Mouse (Mus musculus): ENCODE results near the gene Spef1. TPM values are rescaled to one million over a fixed set of nuclear protein-coding genes. Genes with fewer than 3 reads are reported as not detected.

Gene Spef1
- polyA plus RNA-seq, 2 experiments from 2014 or later: 0.34 to 0.79 TPM

GRCm38 (mm10) chr2:131140533-131140905 is 46.6 kb downstream of the Spef1 start:
- no peak for ATAC-seq

DNA sequence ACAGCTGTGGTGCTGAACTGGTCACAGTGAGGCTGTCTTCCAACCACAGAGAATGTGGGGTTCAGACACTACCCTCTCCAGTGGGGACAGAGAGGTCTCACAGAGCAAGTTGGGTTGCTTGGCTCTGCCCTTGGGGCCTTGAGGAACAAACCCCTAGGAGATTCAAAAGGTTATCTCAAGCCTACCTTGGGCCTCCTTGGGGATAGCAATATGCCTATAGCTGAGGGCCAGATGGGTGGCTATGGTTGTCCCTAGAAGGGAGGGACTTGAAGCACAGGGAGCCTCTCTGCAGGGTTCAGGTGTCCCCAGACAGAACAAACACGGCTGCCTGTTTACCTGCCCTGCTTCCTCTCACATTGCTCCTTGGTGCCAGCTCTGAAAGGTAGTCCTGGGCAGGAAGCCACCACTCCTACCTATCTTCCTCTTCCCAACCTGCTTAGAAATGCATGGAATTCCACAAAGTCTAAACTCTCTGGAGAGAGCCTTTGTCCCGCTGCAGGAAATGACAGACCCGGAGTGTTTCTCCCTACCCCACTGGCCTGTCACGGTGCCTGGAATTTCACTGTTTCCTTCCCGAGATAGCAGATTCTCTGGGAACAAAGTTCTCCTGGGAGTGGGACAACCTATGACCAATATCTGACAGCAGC is 47.1 kb downstream of the Spef1 start:
- no peak for ATAC-seq

GRCm38 (mm10) chr2:131139287-131139686 is 47.8 kb downstream of the Spef1 start:
- ATAC-seq: no peak

- no peak for ATAC-seq
These were observed 48.3 kb downstream of the Spef1 start for GRCm38 (mm10) chr2:131138760-131139159.

- ATAC-seq: no peak
These were observed 48.8 kb downstream of the Spef1 start for GRCm38 (mm10) chr2:131138296-131138695.

- ATAC-seq: no peak
These were observed 51.5 kb downstream of the Spef1 start for GRCm38 (mm10) chr2:131135521-131136139.

DNA sequence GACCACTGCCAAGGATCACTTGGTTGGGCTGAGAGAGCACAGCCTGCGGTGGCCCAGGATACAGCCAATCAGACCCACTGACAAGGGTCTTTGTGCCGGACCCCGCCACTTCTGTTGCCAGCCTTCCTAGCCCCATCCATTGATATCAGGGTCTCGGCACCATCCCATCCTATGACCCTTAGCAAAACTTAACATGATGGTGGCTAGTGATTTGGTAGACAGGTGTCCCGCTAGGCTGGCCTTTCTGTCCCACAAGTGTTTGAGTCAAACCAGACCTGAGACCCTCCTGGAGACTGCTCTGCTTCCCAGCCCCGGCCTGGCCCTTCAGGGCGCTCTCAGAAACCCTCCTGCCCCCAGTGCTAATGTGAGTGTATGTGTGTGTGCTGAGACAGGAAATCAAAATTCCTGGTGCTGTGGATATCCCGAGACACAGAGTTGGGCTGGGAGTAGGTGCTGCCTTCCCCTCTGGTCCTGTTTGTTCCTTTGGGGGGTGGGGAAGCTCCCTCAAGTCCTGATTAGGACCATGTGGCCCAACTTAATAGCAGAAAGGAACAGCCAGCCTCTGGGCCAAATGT is 52.2 kb downstream of the Spef1 start:
- ATAC-seq: no peak

GRCm38 (mm10) chr2:131134381-131134780 is 52.7 kb downstream of the Spef1 start:
- no peak for ATAC-seq

- no peak for ATAC-seq
These were observed 54.0 kb downstream of the Spef1 start, which contains the start of gene Gm11037 for GRCm38 (mm10) chr2:131132930-131133547. TSS of gene Gm11037 (plus strand) at chr2:131133497.

DNA sequence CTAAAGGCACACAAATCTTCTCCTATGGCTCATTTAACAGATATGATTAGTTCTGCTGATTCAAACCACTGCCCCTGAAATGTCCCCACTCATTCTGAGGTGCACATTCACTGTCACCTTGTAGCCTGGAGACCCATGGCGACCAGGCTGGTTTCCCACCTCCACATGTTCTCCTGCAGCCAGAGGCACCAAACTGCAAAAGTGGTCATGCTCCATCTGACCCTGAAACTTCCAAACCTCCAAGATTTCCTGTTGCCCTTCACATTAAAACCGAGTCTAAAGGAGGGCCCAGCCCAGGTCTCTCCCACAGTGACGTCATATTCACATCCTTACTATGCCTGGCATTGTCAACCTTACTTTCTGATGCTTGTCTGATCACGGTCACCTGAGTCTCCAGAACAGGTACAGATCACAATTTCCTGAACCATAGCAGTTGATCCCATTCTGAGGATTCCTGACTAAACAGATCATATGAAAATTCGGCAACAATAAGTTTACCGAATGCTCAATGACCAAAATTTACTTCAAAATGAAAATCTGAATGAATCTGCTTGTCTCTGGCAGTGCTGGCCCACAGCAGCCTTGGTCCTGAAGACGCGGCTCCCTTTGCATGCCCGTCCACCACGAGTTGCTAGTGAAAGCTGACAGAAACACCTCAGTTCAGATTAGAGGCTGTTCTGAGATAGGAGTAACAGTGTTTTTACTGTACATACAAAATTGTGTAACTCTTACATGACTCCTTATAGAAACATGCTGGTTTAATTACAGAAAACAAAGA is 54.8 kb downstream of the Spef1 start:
- no peak for ATAC-seq

- ATAC-seq: no peak
These were observed 56.2 kb downstream of the Spef1 start for GRCm38 (mm10) chr2:131130849-131131248.

- ATAC-seq: no peak
These were observed 57.2 kb downstream of the Spef1 start for GRCm38 (mm10) chr2:131129836-131130235.

DNA sequence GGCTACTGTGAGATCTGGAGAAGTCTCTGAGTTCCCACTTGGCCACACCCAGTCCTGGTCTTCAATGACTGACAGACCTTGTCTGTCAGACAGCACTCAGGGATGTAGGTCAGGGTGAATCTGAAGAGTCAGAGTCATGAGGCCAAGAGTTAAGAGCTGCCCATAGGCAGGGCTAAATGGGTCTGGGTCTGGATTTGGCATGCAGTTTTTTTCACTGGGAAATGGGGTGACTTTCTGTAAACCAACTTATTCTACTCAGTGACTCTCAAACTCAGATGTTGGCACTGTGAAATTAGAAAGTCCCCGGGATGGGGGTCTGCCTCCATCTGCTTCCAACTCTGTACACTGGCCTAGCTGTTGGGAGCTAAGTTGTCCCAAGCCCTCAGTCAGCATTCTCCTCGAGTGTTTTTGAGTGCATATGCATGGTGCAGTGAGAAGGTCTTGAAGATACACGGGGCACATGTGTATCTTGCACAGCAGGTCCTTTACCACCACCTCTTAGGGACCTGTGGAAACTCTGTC is 58.4 kb downstream of the Spef1 start:
- ATAC-seq: no peak

- no peak for ATAC-seq
These were observed 58.9 kb downstream of the Spef1 start for GRCm38 (mm10) chr2:131128211-131128610.

DNA sequence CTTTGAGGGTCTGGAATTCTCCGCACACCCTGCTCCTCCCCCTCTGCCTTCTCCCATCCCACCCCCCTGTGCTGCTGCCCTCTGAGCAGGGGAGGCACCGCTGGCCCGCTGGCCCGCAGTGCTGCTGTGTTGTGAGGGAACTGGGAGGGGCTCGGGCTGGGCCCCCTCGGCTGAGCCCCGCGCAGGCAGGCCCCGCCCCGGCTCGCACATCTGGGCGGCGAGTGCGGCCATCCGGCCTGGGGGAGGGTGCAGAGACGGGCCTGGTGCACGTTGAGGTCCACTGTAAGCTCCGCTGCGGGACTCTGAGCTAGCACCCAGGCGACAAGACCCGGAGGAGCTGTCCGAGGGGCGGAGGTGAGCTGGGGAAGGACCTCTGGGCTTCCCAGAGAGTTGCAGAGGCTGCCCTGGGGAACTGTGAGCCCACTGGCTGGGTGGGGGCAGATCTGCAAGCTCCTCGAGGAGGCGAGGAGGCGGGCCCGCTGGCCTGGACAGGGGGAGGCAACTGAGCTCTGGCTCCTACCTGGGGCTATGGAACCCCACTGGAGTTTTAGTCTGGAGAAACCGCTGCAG is 59.8 kb downstream of the Spef1 start, which contains the start of gene Hspa12b:
Gene Hspa12b, plus strand, starts transcription at position 120 of the 570 bp plus-strand sequence.
- no peak for ATAC-seq

- ATAC-seq: no peak
These were observed 60.9 kb downstream of the Spef1 start for GRCm38 (mm10) chr2:131125964-131126815.

DNA sequence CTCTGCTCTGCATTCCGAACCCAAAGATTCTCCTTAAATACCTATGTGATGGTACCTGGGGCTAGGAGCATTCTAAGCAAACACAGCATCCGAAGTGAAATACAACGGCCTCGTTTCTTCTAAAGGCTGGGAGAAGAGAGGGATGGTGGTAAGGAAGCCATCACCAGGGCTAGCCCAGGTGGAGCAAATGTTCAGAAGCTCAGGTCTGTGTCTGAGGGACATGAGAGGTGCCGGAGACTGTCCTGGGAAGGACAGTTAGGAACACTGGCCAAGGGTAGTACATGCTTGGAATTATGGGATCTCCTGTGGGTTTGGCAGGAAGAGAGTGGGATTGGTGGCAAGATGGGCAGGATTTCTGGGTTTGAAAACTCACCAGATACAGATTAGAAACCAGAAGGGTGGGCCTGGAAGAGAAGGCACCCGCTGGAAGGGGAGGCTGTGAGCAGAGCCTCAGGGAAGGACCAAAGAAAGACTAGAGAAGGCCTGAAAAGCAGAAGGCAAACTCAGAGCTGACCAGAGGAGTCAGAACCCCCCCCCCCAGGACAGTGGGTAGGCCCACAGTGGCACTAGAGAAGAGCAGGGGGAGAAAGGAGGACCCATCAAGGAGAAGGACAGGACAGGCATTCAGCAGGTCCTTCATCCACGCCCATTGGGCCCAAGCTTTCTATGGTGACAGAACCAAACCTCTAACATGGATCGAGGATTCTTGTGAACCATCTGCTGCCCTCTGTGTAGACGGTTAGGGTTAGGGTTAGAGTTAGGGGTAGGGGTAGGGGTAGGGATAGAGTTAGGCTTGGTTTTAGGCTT is 61.7 kb downstream of the Spef1 start:
- ATAC-seq: no peak

GRCm38 (mm10) chr2:131124166-131124565 is 62.9 kb downstream of the Spef1 start:
- no peak for ATAC-seq

All from CD4-positive, CD25-positive, alpha-beta regulatory T cell, adult 4 months (primary cell).